Mouse (Mus musculus): ENCODE measurements at regions not wholly inside any gene's neighbourhood (a gene's known extent, or its start where the extent isn't known, plus 50 kb on each side); places are given as distances from the start of the nearest gene placed in this dataset.

- Histone ChIP-seq H3K36me3 (no peaks in the 10 kb centered on the region), H3K4me3 (no peak overlapping the region), H3K9ac (no peak overlapping the region), H3K9me3 (replicated peaks) (no peaks in the 10 kb centered on the region), H3K4me2 (no peak overlapping the region), H3K27me3 (no peaks in the 10 kb centered on the region), H3K4me1 (replicated peaks) (no peaks in the 10 kb centered on the region), H3K27ac (no peak overlapping the region)
- ATAC-seq (replicated peaks; ENCODE audit: insufficient number of reproducible peaks, insufficient read depth, low FRiP score, low read depth): no peak
- 56% methylated on average over 6 of the region's 6 CpGs for WGBS
These were observed 91.0 kb upstream of the Adra1b start for GRCm38 (mm10) chr11:43992011-43992471.

- no peak overlapping the region for H3K4me3 ChIP-seq
- no peak overlapping the region for H3K27ac ChIP-seq
- H3K4me1 ChIP-seq (replicated peaks): no peaks in the 10 kb centered on the region
- ATAC-seq (replicated peaks; ENCODE audit: insufficient number of reproducible peaks, insufficient read depth, low FRiP score, low read depth): no peak
- H3K36me3 ChIP-seq: no peaks in the 10 kb centered on the region
- no peak overlapping the region for H3K4me2 ChIP-seq
- H3K27me3 ChIP-seq: no peaks in the 10 kb centered on the region
- no peaks in the 10 kb centered on the region; the same call in 1 of the 2 replicates for H3K9me3 ChIP-seq (replicated peaks)
- no peak overlapping the region for H3K9ac ChIP-seq
- WGBS: 67% methylated on average over 12 of the region's 12 CpGs
These were observed 97.2 kb upstream of the Adra1b start for GRCm38 (mm10) chr11:43998046-43998725.

DNA sequence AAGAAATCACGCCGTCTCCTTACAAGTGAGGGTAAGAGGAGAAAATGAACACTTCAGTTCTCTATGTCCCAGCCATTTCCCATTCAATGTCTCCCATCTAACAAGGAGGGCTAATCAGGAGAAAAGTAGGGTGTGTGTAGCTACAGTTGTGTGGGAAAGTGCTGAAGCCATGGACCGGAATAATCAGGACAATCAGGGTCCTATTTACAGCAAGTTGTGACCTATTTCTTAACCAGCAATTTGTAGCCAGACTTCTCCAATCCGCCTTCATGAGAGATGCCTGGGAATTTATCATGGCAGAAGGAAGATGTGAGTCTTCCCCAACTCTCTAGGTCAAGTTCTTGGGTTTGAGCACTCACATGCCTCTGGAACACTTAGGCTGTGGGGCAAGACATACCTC, 99.0 kb upstream of the Adra1b start:
- Histone ChIP-seq H3K4me3 (no peak overlapping the region), H3K4me1 (replicated peaks) (no peaks in the 10 kb centered on the region), H3K27me3 (no peaks in the 10 kb centered on the region), H3K36me3 (no peaks in the 10 kb centered on the region), H3K9me3 (replicated peaks) (no peaks in the 10 kb centered on the region; the same call in 1 of the 2 replicates), H3K4me2 (no peak overlapping the region), H3K9ac (no peak overlapping the region), H3K27ac (no peak overlapping the region)
- ATAC-seq (replicated peaks; ENCODE audit: insufficient number of reproducible peaks, insufficient read depth, low FRiP score, low read depth): no peak
- 89% methylated on average over 4 of the region's 4 CpGs for WGBS

GRCm38 (mm10) chr11:44001843-44002589, 101.0 kb upstream of the Adra1b start:
- ATAC-seq (replicated peaks; ENCODE audit: insufficient number of reproducible peaks, insufficient read depth, low FRiP score, low read depth): no peak
- H3K36me3 ChIP-seq: no peaks in the 10 kb centered on the region
- no peak overlapping the region for H3K27ac ChIP-seq
- H3K9ac ChIP-seq: no peak overlapping the region
- H3K27me3 ChIP-seq: no peaks in the 10 kb centered on the region
- H3K4me2 ChIP-seq: no peak overlapping the region
- no peaks in the 10 kb centered on the region; the same call in 1 of the 2 replicates for H3K9me3 ChIP-seq (replicated peaks)
- H3K4me1 ChIP-seq (replicated peaks): no peaks in the 10 kb centered on the region
- H3K4me3 ChIP-seq: no peak overlapping the region
- 81% methylated on average over 7 of the region's 7 CpGs for WGBS

- H3K27ac ChIP-seq: no peak overlapping the region
- H3K4me3 ChIP-seq: no peak overlapping the region
- H3K9ac ChIP-seq: no peak overlapping the region
- no peaks in the 10 kb centered on the region; the same call in 1 of the 2 replicates for H3K9me3 ChIP-seq (replicated peaks)
- WGBS: 47% methylated on average over 6 of the region's 6 CpGs
- H3K27me3 ChIP-seq: no peaks in the 10 kb centered on the region
- no peak overlapping the region for H3K4me2 ChIP-seq
- no peaks in the 10 kb centered on the region for H3K4me1 ChIP-seq (replicated peaks)
- ATAC-seq (replicated peaks; ENCODE audit: insufficient number of reproducible peaks, insufficient read depth, low FRiP score, low read depth): no peak
- H3K36me3 ChIP-seq: no peaks in the 10 kb centered on the region
These were observed 101.9 kb upstream of the Adra1b start for GRCm38 (mm10) chr11:44002716-44003522.

- no peaks in the 10 kb centered on the region for H3K36me3 ChIP-seq
- H3K4me2 ChIP-seq: no peak overlapping the region
- no peaks in the 10 kb centered on the region for H3K9me3 ChIP-seq (replicated peaks)
- WGBS: 63% methylated on average over 5 of the region's 5 CpGs
- no peak for ATAC-seq (replicated peaks; ENCODE audit: insufficient number of reproducible peaks, insufficient read depth, low FRiP score, low read depth)
- no peak overlapping the region for H3K27ac ChIP-seq
- no peaks in the 10 kb centered on the region for H3K27me3 ChIP-seq
- no peak overlapping the region for H3K4me3 ChIP-seq
- H3K4me1 ChIP-seq (replicated peaks): no peaks in the 10 kb centered on the region
- no peak overlapping the region for H3K9ac ChIP-seq
These were observed 106.6 kb upstream of the Adra1b start for GRCm38 (mm10) chr11:44007526-44008040.

GRCm38 (mm10) chr11:44012314-44012713, 111.3 kb upstream of the Adra1b start:
- H3K4me2 ChIP-seq: no peak overlapping the region
- H3K9ac ChIP-seq: no peak overlapping the region
- 65% methylated on average over 5 of the region's 5 CpGs for WGBS
- no peaks in the 10 kb centered on the region for H3K9me3 ChIP-seq (replicated peaks)
- H3K27ac ChIP-seq: no peak overlapping the region
- no peaks in the 10 kb centered on the region for H3K36me3 ChIP-seq
- H3K4me3 ChIP-seq: no peak overlapping the region
- H3K4me1 ChIP-seq (replicated peaks): no peaks in the 10 kb centered on the region
- no peaks in the 10 kb centered on the region for H3K27me3 ChIP-seq
- no peak for ATAC-seq (replicated peaks; ENCODE audit: insufficient number of reproducible peaks, insufficient read depth, low FRiP score, low read depth)

DNA sequence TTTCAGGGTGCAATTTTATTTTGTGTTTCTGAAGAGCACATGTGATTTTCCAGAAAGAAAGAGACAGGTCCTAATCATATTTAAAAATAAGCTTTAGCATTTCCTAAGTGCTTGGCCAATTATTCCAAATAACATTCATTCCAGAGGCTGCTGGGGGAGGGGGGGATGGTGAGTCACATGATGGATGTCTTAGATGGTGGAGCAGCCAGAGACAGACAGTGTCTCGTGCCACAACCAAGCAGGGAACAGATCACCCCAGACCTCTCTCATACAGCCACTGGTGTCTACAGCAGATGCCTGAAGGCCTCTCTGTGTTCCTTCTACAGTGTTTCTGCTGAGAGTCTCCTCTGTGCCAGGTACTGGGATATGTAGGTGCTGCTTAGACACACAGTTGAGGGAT, 112.8 kb upstream of the Adra1b start:
- Histone ChIP-seq H3K9me3 (replicated peaks) (no peaks in the 10 kb centered on the region), H3K4me1 (replicated peaks) (no peaks in the 10 kb centered on the region), H3K4me2 (no peak overlapping the region), H3K4me3 (no peak overlapping the region), H3K27ac (no peak overlapping the region), H3K36me3 (no peaks in the 10 kb centered on the region), H3K27me3 (no peaks in the 10 kb centered on the region), H3K9ac (no peak overlapping the region)
- ATAC-seq (replicated peaks; ENCODE audit: insufficient number of reproducible peaks, insufficient read depth, low FRiP score, low read depth): no peak
- 48% methylated on average over 1 of the region's 1 CpGs for WGBS

GRCm38 (mm10) chr11:44021638-44022037, 120.6 kb upstream of the Adra1b start:
- Histone ChIP-seq H3K4me3 (no peak overlapping the region), H3K9ac (no peak overlapping the region), H3K4me2 (no peak overlapping the region), H3K4me1 (replicated peaks) (no peaks in the 10 kb centered on the region), H3K9me3 (replicated peaks) (no peaks in the 10 kb centered on the region), H3K27ac (no peak overlapping the region), H3K36me3 (no peaks in the 10 kb centered on the region), H3K27me3 (no peaks in the 10 kb centered on the region)
- ATAC-seq (replicated peaks; ENCODE audit: insufficient number of reproducible peaks, insufficient read depth, low FRiP score, low read depth): no peak
- WGBS: 61% methylated on average over 4 of the region's 4 CpGs

- H3K4me2 ChIP-seq: no peak overlapping the region
- H3K9ac ChIP-seq: no peak overlapping the region
- no peaks in the 10 kb centered on the region for H3K36me3 ChIP-seq
- ATAC-seq (replicated peaks; ENCODE audit: insufficient number of reproducible peaks, insufficient read depth, low FRiP score, low read depth): no peak
- H3K27ac ChIP-seq: no peak overlapping the region
- 38% methylated on average over 3 of the region's 3 CpGs for WGBS
- H3K4me3 ChIP-seq: no peak overlapping the region
- H3K9me3 ChIP-seq (replicated peaks): no peaks in the 10 kb centered on the region
- no peaks in the 10 kb centered on the region for H3K4me1 ChIP-seq (replicated peaks)
- H3K27me3 ChIP-seq: no peaks in the 10 kb centered on the region
These were observed 126.0 kb upstream of the Adra1b start for GRCm38 (mm10) chr11:44027046-44027445.

- no peaks in the 10 kb centered on the region for H3K9me3 ChIP-seq (replicated peaks)
- ATAC-seq (replicated peaks; ENCODE audit: insufficient number of reproducible peaks, insufficient read depth, low FRiP score, low read depth): no peak
- H3K9ac ChIP-seq: no peak overlapping the region
- no peak overlapping the region for H3K4me3 ChIP-seq
- whole genome bisulfite sequencing: 58% methylated on average over 2 of the region's 2 CpGs
- H3K4me2 ChIP-seq: no peak overlapping the region
- H3K36me3 ChIP-seq: no peaks in the 10 kb centered on the region
- H3K27me3 ChIP-seq: no peaks in the 10 kb centered on the region
- no peak overlapping the region for H3K27ac ChIP-seq
- H3K4me1 ChIP-seq (replicated peaks): no peaks in the 10 kb centered on the region
These were observed 145.1 kb upstream of the Adra1b start for GRCm38 (mm10) chr11:44046083-44046482.
